Mouse (Mus musculus) mouse embryonic stem cell (cell line): ENCODE data around the gene Lgals1.

Experiments
- in situ Hi-C, 2 experiments: fragments of 300-500 bp; cut with MboI; formaldehyde crosslinking; loops; 1 replicate in 1 of 2; 3 replicates in 1 of 2; pipeline ENCODE4 v1.14.3; 2019 to 2020; ENCODE audit warnings: low sequenced_read_pairs in 2 of 2, low pct_unique_long_range_greater_than_20kb in 1 of 2, mixed read lengths in 1 of 2; ENCODE audit not compliant: unreplicated experiment in 1 of 2

The Lgals1 gene

GRCm38 (mm10) chr15:78903243-78903642 lies 23.3 kb upstream of the Lgals1 start:
- in situ Hi-C loops, result no loop called here

GRCm38 (mm10) chr15:78908399-78908798 lies 18.1 kb upstream of the Lgals1 start:
- in situ Hi-C loops, result no loop called here

DNA sequence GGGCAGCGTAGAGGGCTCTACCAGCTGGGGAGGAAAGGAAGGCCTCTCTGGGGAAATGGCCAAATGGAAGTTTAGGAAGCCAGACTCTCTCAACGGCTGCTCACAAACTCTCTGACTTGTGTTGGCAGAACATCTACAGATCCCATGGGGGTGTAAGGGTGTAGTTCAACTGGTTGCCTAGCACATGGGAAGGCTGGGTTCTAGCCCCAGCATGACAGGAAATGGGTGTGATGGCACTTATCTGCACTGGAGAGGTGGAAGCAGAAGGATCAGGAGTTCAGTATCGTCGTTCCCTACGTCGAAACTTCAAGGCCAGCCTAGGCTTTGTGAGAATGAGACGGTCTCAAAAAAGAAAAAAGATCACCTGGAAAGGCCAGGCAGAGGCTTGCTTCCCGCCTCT lies 17.5 kb upstream of the Lgals1 start:
- in situ Hi-C loops, result no loop called here

- in situ Hi-C loops, result no loop called here
Measured at GRCm38 (mm10) chr15:78912040-78912439, 14.5 kb upstream of the Lgals1 start.

DNA sequence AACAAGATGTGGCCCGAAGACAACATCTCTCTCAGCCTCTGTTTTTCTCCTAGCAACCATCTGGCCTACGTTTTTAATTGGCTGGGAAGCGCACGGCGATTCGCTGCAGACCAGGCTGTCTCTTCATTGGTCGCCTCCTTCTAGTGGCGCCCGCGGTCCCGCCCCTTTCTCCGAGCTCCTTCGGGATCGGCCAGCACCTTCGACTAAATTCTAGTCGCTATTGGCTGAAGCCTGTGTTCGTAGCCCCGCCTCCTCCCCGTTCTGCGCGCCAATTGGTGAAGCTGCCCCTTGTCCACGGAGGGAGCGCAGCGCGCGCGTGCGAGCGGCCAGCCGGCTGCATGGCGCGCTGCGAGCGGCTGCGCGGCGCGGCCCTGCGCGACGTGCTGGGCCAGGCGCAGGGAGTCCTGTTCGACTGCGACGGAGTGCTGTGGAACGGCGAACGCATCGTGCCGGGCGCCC lies 12.9 kb upstream of the Lgals1 start, which contains the start of gene Pdxp:
TSS of gene Pdxp (plus strand) at position 288 of the 459 bp plus-strand sequence.
- in situ Hi-C loops, result no loop called here

- in situ Hi-C loops, result no loop called here
Measured at GRCm38 (mm10) chr15:78914091-78914822, 12.3 kb upstream of the Lgals1 start.

- in situ Hi-C loops, result no loop called here
Measured at GRCm38 (mm10) chr15:78914823-78915659, 11.5 kb upstream of the Lgals1 start.

DNA sequence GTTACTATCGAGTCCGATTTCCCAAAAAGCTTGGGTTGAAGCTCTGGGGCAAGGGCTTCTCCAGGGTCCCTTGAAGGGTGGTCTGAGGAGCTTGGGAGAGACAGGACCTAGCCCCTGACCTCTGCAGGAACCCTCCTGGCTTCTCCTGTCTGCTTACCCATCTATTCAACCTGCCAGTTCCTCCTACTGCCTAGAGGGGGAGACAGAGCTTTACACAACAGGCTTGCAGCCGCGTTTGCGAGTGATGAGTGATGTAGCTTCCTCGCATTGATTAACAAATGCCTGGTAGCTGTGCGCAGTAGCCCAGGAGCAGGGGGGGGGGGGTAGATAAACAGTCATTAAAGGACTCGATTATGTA lies 10.9 kb upstream of the Lgals1 start:
- in situ Hi-C loops, result no loop called here

- in situ Hi-C loops, result no loop called here
Measured at GRCm38 (mm10) chr15:78916052-78916826, 10.3 kb upstream of the Lgals1 start.

DNA sequence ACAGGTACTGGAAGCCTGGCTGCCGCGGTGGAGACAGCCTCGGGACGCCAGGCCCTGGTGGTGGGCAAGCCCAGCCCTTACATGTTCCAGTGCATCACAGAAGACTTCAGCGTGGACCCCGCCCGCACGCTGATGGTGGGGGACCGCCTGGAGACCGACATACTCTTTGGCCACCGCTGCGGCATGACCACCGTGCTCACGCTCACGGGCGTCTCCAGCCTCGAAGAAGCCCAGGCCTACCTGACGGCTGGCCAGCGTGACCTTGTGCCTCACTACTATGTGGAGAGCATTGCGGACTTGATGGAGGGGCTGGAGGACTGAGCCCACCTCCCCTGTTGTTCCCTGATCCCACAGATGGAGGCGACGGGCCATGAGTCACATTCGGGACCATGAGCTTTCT lies 8.4 kb upstream of the Lgals1 start:
- in situ Hi-C loops, result no loop called here

DNA sequence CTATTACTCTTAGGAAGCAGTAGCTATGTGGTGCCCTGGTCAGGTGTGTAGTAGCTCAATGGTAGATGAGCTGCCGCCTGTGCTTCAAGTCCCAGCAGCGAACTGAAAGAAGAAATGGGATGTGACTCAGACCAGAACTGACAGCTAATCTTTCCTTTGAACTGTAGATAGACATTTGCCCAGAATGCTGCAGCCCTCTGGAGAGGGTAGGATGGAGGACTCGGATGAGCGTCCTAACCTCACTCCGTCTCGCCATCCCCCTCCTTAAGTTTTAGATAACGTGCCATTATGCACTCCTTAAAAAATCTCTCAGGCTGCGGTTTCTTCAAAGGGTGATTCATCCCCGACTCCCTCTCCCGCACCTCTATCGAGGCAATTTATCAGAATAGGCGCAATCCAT lies 6.6 kb upstream of the Lgals1 start:
- in situ Hi-C loops, result no loop called here

- in situ Hi-C loops, result no loop called here
Measured at GRCm38 (mm10) chr15:78922700-78923099, 3.8 kb upstream of the Lgals1 start.

DNA sequence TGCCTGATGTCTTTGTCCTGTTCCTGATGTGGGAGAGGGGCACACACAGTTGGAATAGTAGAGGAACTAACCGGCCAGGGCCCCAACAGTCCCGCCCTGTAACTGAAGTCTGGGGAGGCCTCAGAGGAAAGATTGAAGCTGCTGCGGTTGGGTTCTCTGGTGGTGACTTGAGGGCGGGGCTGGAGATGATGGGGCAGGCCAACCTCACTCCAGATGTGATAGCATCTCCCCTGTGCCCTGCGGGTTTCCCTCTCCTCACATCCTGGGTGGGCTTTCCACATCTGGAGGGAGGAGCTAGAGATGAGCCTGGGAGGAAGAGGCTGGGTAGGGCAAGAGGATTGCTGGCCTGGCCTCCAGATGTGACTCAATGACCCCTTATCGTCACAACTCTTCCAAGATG lies 2.9 kb upstream of the Lgals1 start:
- in situ Hi-C loops, result no loop called here

GRCm38 (mm10) chr15:78925129-78925528 lies 1.4 kb upstream of the Lgals1 start:
- in situ Hi-C loops, result no loop called here

DNA sequence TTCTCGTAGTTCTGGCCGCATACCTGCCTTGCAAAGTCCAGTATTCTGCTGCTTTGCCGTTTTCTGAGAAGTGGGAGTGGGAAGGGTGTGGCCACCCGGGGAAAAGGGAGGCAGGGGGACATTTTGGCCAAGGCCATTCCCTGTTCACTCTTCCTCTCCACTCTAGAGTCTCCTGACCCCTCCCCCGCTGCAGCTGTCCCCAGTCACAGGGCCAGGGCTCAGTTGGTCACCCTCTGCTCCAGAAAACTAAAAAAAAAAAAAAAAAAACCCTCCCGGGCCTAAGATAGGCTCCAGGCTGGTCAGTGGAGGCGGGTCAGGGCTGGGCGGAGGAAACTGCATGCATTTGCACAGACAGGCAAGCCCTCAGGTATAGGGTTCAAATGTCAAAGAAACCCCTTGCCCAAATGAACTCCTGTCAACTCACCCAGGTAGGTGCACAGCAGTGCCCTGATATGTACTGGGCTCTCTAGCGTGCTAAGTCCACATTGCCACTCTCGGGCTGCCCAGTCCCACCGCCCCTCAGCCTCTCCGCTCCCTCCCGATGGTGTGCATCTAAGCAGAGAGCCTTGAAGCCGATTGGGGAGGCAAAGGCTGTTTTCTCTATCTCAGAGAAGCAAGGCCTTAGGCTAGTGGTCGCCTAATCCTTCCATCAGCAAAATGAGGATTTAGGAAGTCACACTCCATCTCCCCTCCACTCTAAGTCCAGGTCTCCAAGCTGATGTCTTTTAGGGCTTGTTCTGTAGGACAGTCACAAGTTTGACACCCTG lies 679 bp downstream of the Lgals1 start:
- in situ Hi-C loops, result no loop called here

GRCm38 (mm10) chr15:78927788-78928457 lies 1.4 kb downstream of the Lgals1 start:
- in situ Hi-C loops, result no loop called here

DNA sequence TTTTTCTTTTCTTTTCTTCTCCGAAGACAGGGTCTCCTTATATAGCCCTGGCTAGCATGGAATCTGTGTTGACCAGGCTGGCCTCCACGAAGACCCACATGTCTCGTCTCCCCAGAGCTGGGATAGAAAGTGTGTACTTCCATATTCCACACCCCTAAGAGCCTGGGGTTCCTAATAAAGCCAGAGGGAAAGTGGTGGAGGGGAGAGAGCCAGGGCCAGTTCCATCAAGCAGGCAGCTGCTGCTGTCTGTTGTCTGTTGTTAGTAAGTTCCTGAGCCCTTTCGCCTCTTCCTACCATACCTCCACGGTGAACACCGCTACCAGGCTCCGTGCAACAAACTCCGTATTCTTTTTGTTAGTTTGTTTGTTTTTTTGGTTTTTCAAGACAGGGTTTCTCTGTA lies 2.0 kb downstream of the Lgals1 start:
- in situ Hi-C loops, result no loop called here

GRCm38 (mm10) chr15:78930192-78930706 lies 3.7 kb downstream of the Lgals1 start:
- in situ Hi-C loops, result no loop called here
